Mouse (Mus musculus): ENCODE data around the gene 2010111I01Rik. TPM values are rescaled to one million over a fixed set of nuclear protein-coding genes. Genes with fewer than 3 reads are reported as not detected.
"Not testable (repeated sequence)": the region's sequence is repeated elsewhere in the genome, so short reads cannot be mapped to it uniquely, and the experiment has no call there.

The 2010111I01Rik gene
- polyA plus RNA-seq, 1 experiment = 63.6 TPM

DNA sequence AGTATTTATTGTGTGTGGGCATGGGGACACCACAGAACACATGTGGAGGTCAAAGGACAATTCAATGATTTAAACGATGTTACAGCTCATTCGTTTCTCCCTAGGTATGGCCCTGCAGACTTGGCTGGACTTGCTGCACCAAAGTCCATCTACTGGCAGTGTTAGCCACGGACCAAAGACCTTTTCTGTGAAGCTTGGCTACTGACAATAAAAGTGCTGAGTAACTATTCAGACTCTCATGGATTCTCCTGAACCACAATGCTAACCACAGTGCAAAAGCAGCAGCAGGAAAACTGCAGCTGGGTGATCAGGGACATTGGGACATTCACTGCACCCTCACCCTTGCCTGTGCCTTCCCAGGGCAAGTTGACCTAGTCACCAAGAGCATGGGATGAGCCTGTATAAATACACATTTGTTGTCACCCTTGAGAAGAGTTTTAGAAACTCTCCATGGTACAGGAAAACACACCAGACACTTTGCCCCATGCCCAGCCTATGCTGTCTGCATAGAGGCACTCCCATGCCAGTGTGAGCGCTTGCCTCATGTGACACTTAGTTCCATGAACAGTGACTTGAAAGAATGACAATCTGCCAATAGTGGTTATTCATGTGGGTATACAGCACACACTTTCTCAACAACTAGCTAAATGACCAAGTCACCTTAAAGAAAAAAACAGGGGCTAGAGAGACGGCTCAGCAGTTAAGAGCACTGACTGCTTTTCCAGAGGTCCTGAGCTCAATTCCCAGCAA lies 381.0 kb downstream of the 2010111I01Rik start:
- H3K4me1 ChIP-seq (ENCODE audit: control insufficient read depth, insufficient read depth, low read length) = no peaks in the 10 kb centered on the region
- TF ChIP-seq CTCF (IDR thresholded peaks at IDR 0.05; ENCODE audit: low read depth, low read length) (no peak), POLR2A (IDR thresholded peaks at IDR 0.05; ENCODE audit: insufficient read depth, low read length) (no peak), EP300 (IDR thresholded peaks at IDR 0.05; ENCODE audit: insufficient read depth, low read depth, low read length) (no peak)

DNA sequence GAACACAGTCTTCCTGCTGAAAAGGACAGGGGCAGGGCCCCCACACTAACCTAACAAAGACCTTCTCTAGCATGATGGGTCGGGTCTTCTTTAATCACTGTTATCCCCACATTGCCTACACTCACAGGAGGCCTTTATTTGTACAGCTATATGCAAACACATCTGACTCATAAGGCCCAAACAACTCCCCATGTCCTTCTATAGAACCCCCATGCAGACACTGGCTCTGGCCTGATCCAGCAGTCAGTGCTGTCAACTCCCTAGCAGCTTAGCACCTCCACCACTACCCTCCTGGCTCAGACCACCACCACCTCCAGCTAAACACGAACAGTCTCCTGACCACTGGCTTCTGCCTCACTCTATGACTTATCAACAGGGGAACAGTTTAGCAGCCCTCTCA lies 382.9 kb downstream of the 2010111I01Rik start:
- H3K27ac ChIP-seq (ENCODE audit: insufficient read depth, low read length) = no peak overlapping the region
- no peaks in the 10 kb centered on the region for H3K27me3 ChIP-seq (ENCODE audit: control insufficient read depth, insufficient read depth, low read length, poor library complexity, severe bottlenecking)
- no peak overlapping the region for H3K9ac ChIP-seq (ENCODE audit: low read depth, poor library complexity, severe bottlenecking)
- no peaks in the 10 kb centered on the region for H3K9me3 ChIP-seq (replicated peaks; ENCODE audit: control insufficient read depth, insufficient read depth, low read length, poor library complexity, severe bottlenecking)
- no peak for TF ChIP-seq POLR2A (IDR thresholded peaks at IDR 0.05; ENCODE audit: insufficient read depth, low read length)
- TF ChIP-seq CTCF (IDR thresholded peaks at IDR 0.05; ENCODE audit: low read depth, low read length) = no peak
- no peak for TF ChIP-seq EP300 (IDR thresholded peaks at IDR 0.05; ENCODE audit: insufficient read depth, low read depth, low read length)
- no peak overlapping the region for H3K4me3 ChIP-seq (ENCODE audit: low read depth, low read length)
- H3K36me3 ChIP-seq (ENCODE audit: control insufficient read depth, insufficient read depth, low read length, poor library complexity, severe bottlenecking) = no peaks in the 10 kb centered on the region
- peaks cover 2% of the 10 kb centered on the region for H3K4me1 ChIP-seq (ENCODE audit: control insufficient read depth, insufficient read depth, low read length)

More for the DNA sequence above, 381.0 kb downstream of the 2010111I01Rik start:
- Histone ChIP-seq H3K27ac (ENCODE audit: insufficient read depth, low read length) (no peak overlapping the region), H3K27me3 (ENCODE audit: control insufficient read depth, insufficient read depth, low read length, poor library complexity, severe bottlenecking) (no peaks in the 10 kb centered on the region), H3K36me3 (ENCODE audit: control insufficient read depth, insufficient read depth, low read length, poor library complexity, severe bottlenecking) (no peaks in the 10 kb centered on the region), H3K9me3 (replicated peaks; ENCODE audit: control insufficient read depth, insufficient read depth, low read length, poor library complexity, severe bottlenecking) (no peaks in the 10 kb centered on the region), H3K9ac (ENCODE audit: low read depth, poor library complexity, severe bottlenecking) (no peak overlapping the region), H3K4me3 (ENCODE audit: low read depth, low read length) (no peak overlapping the region)

DNA sequence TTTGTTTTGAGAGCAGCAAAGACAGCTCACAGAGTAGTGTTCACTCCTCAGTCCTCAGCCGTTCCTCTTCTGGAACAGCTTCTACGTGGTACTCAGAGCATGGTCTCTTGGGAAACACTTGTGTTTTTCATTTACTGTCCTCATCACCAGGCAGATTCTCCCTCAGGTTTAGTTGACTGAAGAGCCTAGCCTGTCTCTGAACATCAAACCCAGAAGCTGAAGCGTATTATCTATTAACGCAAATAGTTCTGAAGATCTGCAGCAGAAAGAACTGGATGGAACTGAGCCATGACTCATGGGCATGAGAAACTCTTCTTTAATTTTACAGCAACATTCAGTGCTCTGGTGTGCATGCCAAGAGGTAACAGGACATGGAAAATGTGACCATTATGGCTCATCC lies 385.4 kb downstream of the 2010111I01Rik start:
- H3K27me3 ChIP-seq (ENCODE audit: control insufficient read depth, insufficient read depth, low read length, poor library complexity, severe bottlenecking) = no peaks in the 10 kb centered on the region
- H3K36me3 ChIP-seq (ENCODE audit: control insufficient read depth, insufficient read depth, low read length, poor library complexity, severe bottlenecking) = no peaks in the 10 kb centered on the region
- 0 out of 2 replicates have a peak, but pooled peaks cover 2% of the 10 kb centered on the region for H3K9me3 ChIP-seq (replicated peaks; ENCODE audit: control insufficient read depth, insufficient read depth, low read length, poor library complexity, severe bottlenecking)
- H3K4me3 ChIP-seq (ENCODE audit: low read depth, low read length) = no peak overlapping the region
- H3K4me1 ChIP-seq (ENCODE audit: control insufficient read depth, insufficient read depth, low read length) = peaks cover 6% of the 10 kb centered on the region
- no peak overlapping the region for H3K27ac ChIP-seq (ENCODE audit: insufficient read depth, low read length)
- H3K9ac ChIP-seq (ENCODE audit: low read depth, poor library complexity, severe bottlenecking) = no peak overlapping the region
- TF ChIP-seq EP300 (IDR thresholded peaks at IDR 0.05; ENCODE audit: insufficient read depth, low read depth, low read length) = no peak
- TF ChIP-seq POLR2A (IDR thresholded peaks at IDR 0.05; ENCODE audit: insufficient read depth, low read length) = no peak
- TF ChIP-seq CTCF (IDR thresholded peaks at IDR 0.05; ENCODE audit: low read depth, low read length) = no peak

DNA sequence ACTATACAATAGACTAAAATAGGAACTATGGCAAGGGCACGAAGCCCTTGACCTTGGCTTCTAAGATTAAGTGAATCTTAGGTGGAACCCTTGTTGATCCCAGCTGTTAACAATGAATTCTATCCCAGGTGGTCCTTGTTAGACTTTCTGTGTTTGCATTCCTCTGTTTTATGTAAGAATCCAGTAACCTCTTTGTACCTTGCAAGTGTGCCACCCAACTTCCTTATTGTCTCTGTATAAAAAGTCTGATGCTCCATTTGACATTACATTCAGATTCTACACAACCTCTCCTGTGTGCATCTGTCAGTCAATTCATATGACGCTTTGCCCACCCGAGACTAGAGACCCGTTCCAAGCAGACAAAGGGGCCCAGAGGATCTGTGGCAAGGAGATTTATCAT lies 388.6 kb downstream of the 2010111I01Rik start:
- H3K36me3 ChIP-seq (ENCODE audit: control insufficient read depth, insufficient read depth, low read length, poor library complexity, severe bottlenecking); H3K27me3 ChIP-seq (ENCODE audit: control insufficient read depth, insufficient read depth, low read length, poor library complexity, severe bottlenecking); H3K9ac ChIP-seq (ENCODE audit: low read depth, poor library complexity, severe bottlenecking); H3K4me1 ChIP-seq (ENCODE audit: control insufficient read depth, insufficient read depth, low read length); H3K4me3 ChIP-seq (ENCODE audit: low read depth, low read length); H3K9me3 ChIP-seq (replicated peaks; ENCODE audit: control insufficient read depth, insufficient read depth, low read length, poor library complexity, severe bottlenecking): not testable (repeated sequence)
- H3K27ac ChIP-seq (ENCODE audit: insufficient read depth, low read length) = peak overlapping the region; percentile 96
- peak; percentile 40; the same call in 1 of the 2 replicates for TF ChIP-seq EP300 (IDR thresholded peaks at IDR 0.05; ENCODE audit: insufficient read depth, low read depth, low read length)

DNA sequence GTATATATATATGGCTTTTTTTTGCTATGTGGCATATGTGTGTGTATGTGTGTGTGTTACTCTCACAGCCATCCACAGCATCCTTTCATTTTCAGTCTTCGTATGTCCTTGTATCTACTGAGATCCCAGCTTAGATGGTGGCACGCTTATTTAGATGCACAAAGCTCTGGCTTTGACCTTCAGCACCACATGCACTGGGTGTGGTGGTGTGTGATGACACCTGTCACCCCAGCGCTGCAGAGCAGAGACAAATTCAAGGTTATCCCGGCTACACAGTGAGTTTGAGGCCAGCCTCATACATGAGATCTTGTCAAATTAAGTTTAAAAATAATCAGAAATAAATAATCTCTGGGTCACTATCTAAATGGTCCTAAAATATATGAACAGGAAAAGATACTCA lies 391.4 kb downstream of the 2010111I01Rik start:
- Histone ChIP-seq H3K4me3 (ENCODE audit: low read depth, low read length) (no peak overlapping the region), H3K9ac (ENCODE audit: low read depth, poor library complexity, severe bottlenecking) (no peak overlapping the region), H3K9me3 (replicated peaks; ENCODE audit: control insufficient read depth, insufficient read depth, low read length, poor library complexity, severe bottlenecking) (0 out of 2 replicates have a peak, but pooled peaks cover 2% of the 10 kb centered on the region), H3K36me3 (ENCODE audit: control insufficient read depth, insufficient read depth, low read length, poor library complexity, severe bottlenecking) (no peaks in the 10 kb centered on the region), H3K27ac (ENCODE audit: insufficient read depth, low read length) (no peak overlapping the region), H3K27me3 (ENCODE audit: control insufficient read depth, insufficient read depth, low read length, poor library complexity, severe bottlenecking) (no peaks in the 10 kb centered on the region), H3K4me1 (ENCODE audit: control insufficient read depth, insufficient read depth, low read length) (peaks cover 6% of the 10 kb centered on the region)
- TF ChIP-seq EP300 (IDR thresholded peaks at IDR 0.05; ENCODE audit: insufficient read depth, low read depth, low read length) (peak; percentile 84), CTCF (IDR thresholded peaks at IDR 0.05; ENCODE audit: low read depth, low read length) (no peak), POLR2A (IDR thresholded peaks at IDR 0.05; ENCODE audit: insufficient read depth, low read length) (no peak)

DNA sequence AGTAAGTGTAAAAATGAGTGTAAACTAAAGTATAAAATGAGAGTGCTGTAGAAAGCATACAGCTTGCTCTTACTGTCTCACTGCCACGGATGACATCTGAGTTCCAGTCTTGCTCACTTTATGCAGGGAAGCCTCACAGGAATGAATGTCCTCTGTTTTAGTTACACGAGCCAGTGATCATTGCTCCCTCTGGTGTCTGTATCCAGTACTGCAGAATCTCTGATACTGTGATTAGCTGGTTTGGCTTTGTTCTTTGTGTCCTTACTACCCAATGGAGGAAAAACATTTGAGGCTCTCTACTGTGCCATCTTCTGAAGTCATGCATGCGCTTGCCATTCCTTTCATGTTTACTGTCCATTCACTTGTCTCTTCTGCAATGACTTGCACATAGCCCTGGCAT lies 391.9 kb downstream of the 2010111I01Rik start:
- no peak for TF ChIP-seq EP300 (IDR thresholded peaks at IDR 0.05; ENCODE audit: insufficient read depth, low read depth, low read length)
- peak; percentile 1 for TF ChIP-seq CTCF (IDR thresholded peaks at IDR 0.05; ENCODE audit: low read depth, low read length)
- TF ChIP-seq POLR2A (IDR thresholded peaks at IDR 0.05; ENCODE audit: insufficient read depth, low read length) = no peak
- H3K4me1 ChIP-seq (ENCODE audit: control insufficient read depth, insufficient read depth, low read length) = peaks cover 3% of the 10 kb centered on the region
- H3K27me3 ChIP-seq (ENCODE audit: control insufficient read depth, insufficient read depth, low read length, poor library complexity, severe bottlenecking) = no peaks in the 10 kb centered on the region
- 0 out of 2 replicates have a peak, but pooled peaks cover 2% of the 10 kb centered on the region for H3K9me3 ChIP-seq (replicated peaks; ENCODE audit: control insufficient read depth, insufficient read depth, low read length, poor library complexity, severe bottlenecking)
- no peaks in the 10 kb centered on the region for H3K36me3 ChIP-seq (ENCODE audit: control insufficient read depth, insufficient read depth, low read length, poor library complexity, severe bottlenecking)
- no peak overlapping the region for H3K27ac ChIP-seq (ENCODE audit: insufficient read depth, low read length)
- H3K4me3 ChIP-seq (ENCODE audit: low read depth, low read length) = no peak overlapping the region
- no peak overlapping the region for H3K9ac ChIP-seq (ENCODE audit: low read depth, poor library complexity, severe bottlenecking)
